Mouse (Mus musculus) olfactory bulb, adult 2 months (tissue): ENCODE measurements around the gene Klhl25. TPM values are rescaled to one million over a fixed set of nuclear protein-coding genes. Genes with fewer than 3 reads are reported as not detected.
"Not testable (repeated sequence)": the region's sequence is repeated elsewhere in the genome, so short reads cannot be mapped to it uniquely, and the experiment has no call there.

Experiments
- H3K27ac ChIP-seq: fragments of 200-500 bp; 2 replicates; pipeline ENCODE4 v1.5.1; 2012; ENCODE audit warnings: low read depth, low read length; ENCODE audit not compliant: insufficient read depth
- H3K4me1 ChIP-seq: fragments of 200-500 bp; 2 replicates; pipeline ENCODE4 v1.6.1; 2012; ENCODE audit warnings: low read length; ENCODE audit not compliant: control insufficient read depth, insufficient read depth
- H3K4me3 ChIP-seq: fragments of 200-500 bp; 2 replicates; pipeline ENCODE4 v1.5.1; 2012; ENCODE audit warnings: mild to moderate bottlenecking, low read depth, low read length, moderate library complexity; ENCODE audit not compliant: insufficient read depth
- CTCF ChIP-seq: fragments of 200-500 bp; IDR thresholded peaks from 2 replicates; pipeline ENCODE4 v1.5.1; 2012; ENCODE audit warnings: low read depth, mild to moderate bottlenecking, low read length, moderate library complexity; ENCODE audit not compliant: insufficient read depth
- POLR2A ChIP-seq: fragments of 200-500 bp; IDR thresholded peaks from 2 replicates; pipeline ENCODE4 v1.6.1; 2012; ENCODE audit warnings: mild to moderate bottlenecking, low read depth, low read length, moderate library complexity; ENCODE audit not compliant: insufficient read depth
- WGBS: fragments of 180-500 bp; shearing (Covaris S2); methylation state at CpG from one replicate; pipeline ENCODE4 v1.1.7; 2018; 5-methylcytosine and 5-hydroxymethylcytosine counted together
- polyA plus RNA-seq: library from polyadenylated mRNA; stranded (reverse); fragments of >200 nt; gene quantifications from 2 replicates; pipeline ENCODE4 v1.2.4, GENCODE M21; 2012; ENCODE audit warnings: low replicate concordance; ENCODE audit not compliant: missing spikeins, insufficient read depth, insufficient read length

The Klhl25 gene
- polyA plus RNA-seq, 1 experiment = not detected

GRCm38 (mm10) chr7:75822087-75822668, 25.9 kb upstream of the Klhl25 start:
- H3K4me1 ChIP-seq = no peaks in the 10 kb centered on the region
- no peak for TF ChIP-seq CTCF
- TF ChIP-seq POLR2A = no peak
- no peak overlapping the region for H3K27ac ChIP-seq
- H3K4me3 ChIP-seq = no peak overlapping the region
- WGBS = 88% methylated on average over 8 of the region's 8 CpGs

- no peak overlapping the region for H3K27ac ChIP-seq
- no peak for TF ChIP-seq CTCF
- no peak for TF ChIP-seq POLR2A
- H3K4me1 ChIP-seq = peaks cover 2% of the 10 kb centered on the region; the same call in 1 of the 2 replicates
- no peak overlapping the region for H3K4me3 ChIP-seq
- WGBS = 82% methylated on average over 2 of the region's 2 CpGs
These were observed 25.0 kb upstream of the Klhl25 start for GRCm38 (mm10) chr7:75823071-75823470.

GRCm38 (mm10) chr7:75826360-75827103, 21.6 kb upstream of the Klhl25 start:
- Histone ChIP-seq H3K4me3 (no peak overlapping the region), H3K4me1 (peaks cover 2% of the 10 kb centered on the region; the same call in 1 of the 2 replicates), H3K27ac (no peak overlapping the region)
- 80% methylated on average over 4 of the region's 4 CpGs for WGBS
- TF ChIP-seq CTCF (no peak), POLR2A (no peak)

GRCm38 (mm10) chr7:75827357-75827756, 20.8 kb upstream of the Klhl25 start:
- no peak overlapping the region for H3K4me3 ChIP-seq
- H3K4me1 ChIP-seq = peaks cover 2% of the 10 kb centered on the region; the same call in 1 of the 2 replicates
- 100% methylated on average over 1 of the region's 1 CpGs for WGBS
- no peak for TF ChIP-seq CTCF
- no peak overlapping the region for H3K27ac ChIP-seq

GRCm38 (mm10) chr7:75827850-75828249, 20.3 kb upstream of the Klhl25 start:
- 30% methylated on average over 10 of the region's 10 CpGs for WGBS
- no peak overlapping the region for H3K27ac ChIP-seq
- no peak overlapping the region for H3K4me3 ChIP-seq
- H3K4me1 ChIP-seq = peaks cover 2% of the 10 kb centered on the region; the same call in 1 of the 2 replicates
- TF ChIP-seq POLR2A (no peak), CTCF (0 out of 2 replicates have a peak, but pooled peaks have one; percentile 17)

GRCm38 (mm10) chr7:75828536-75828935, 19.6 kb upstream of the Klhl25 start:
- H3K4me1 ChIP-seq = peaks cover 2% of the 10 kb centered on the region; the same call in 1 of the 2 replicates
- no peak overlapping the region for H3K4me3 ChIP-seq
- 84% methylated on average over 5 of the region's 5 CpGs for WGBS
- H3K27ac ChIP-seq = no peak overlapping the region
- TF ChIP-seq POLR2A = no peak
- TF ChIP-seq CTCF = no peak

- H3K27ac ChIP-seq = no peak overlapping the region
- peaks cover 2% of the 10 kb centered on the region; the same call in 1 of the 2 replicates for H3K4me1 ChIP-seq
- 77% methylated on average over 6 of the region's 6 CpGs for WGBS
- TF ChIP-seq POLR2A (no peak), CTCF (no peak)
- no peak overlapping the region for H3K4me3 ChIP-seq
These were observed 17.7 kb upstream of the Klhl25 start for GRCm38 (mm10) chr7:75830251-75831060.

- H3K4me3 ChIP-seq, H3K4me1 ChIP-seq, H3K27ac ChIP-seq: not testable (repeated sequence)
- 72% methylated on average over 3 of the region's 4 CpGs for WGBS
These were observed 14.2 kb upstream of the Klhl25 start for GRCm38 (mm10) chr7:75833960-75834359.

- H3K4me1 ChIP-seq, H3K27ac ChIP-seq, H3K4me3 ChIP-seq: not testable (repeated sequence)
- 88% methylated on average over 3 of the region's 6 CpGs for WGBS
These were observed 13.0 kb upstream of the Klhl25 start for GRCm38 (mm10) chr7:75834932-75835631.
